Mouse (Mus musculus) E14TG2a.4 (cell line): Measurements from ENCODE around the gene Megf11.

Experiments used
- H3K27me3 ChIP-seq: 2 replicates; pipeline ENCODE4 v1.6.1; 2014; ENCODE audit warnings: low read length, control low read depth; ENCODE audit not compliant: insufficient read depth
- H3K36me3 ChIP-seq: 2 replicates; pipeline ENCODE4 v1.6.1; 2014; ENCODE audit warnings: low read length, control low read depth; ENCODE audit not compliant: insufficient read depth
- H3K4me1 ChIP-seq: replicated peaks from 2 replicates; pipeline ENCODE4 v1.6.1; 2014; ENCODE audit warnings: low read depth, low read length, control low read depth
- H3K4me3 ChIP-seq: replicated peaks from 2 replicates; pipeline ENCODE4 v1.5.1; 2014; ENCODE audit warnings: mild to moderate bottlenecking, low read length
- H3K9me3 ChIP-seq: 2 replicates; pipeline ENCODE4 v1.6.1; 2014; ENCODE audit warnings: low read length, control low read depth
- CTCF ChIP-seq: conservative IDR thresholded peaks from 2 replicates; pipeline ENCODE4 v1.5.1; 2014; ENCODE audit warnings: low read length
- NANOG ChIP-seq: IDR thresholded peaks from 2 replicates; pipeline ENCODE4 v1.6.1; 2014; ENCODE audit warnings: borderline replicate concordance, low read length, mixed read lengths
- POU5F1 ChIP-seq: IDR thresholded peaks from 2 replicates; pipeline ENCODE4 v1.6.1; 2014; ENCODE audit warnings: low read length, borderline replicate concordance

Gene Megf11

DNA sequence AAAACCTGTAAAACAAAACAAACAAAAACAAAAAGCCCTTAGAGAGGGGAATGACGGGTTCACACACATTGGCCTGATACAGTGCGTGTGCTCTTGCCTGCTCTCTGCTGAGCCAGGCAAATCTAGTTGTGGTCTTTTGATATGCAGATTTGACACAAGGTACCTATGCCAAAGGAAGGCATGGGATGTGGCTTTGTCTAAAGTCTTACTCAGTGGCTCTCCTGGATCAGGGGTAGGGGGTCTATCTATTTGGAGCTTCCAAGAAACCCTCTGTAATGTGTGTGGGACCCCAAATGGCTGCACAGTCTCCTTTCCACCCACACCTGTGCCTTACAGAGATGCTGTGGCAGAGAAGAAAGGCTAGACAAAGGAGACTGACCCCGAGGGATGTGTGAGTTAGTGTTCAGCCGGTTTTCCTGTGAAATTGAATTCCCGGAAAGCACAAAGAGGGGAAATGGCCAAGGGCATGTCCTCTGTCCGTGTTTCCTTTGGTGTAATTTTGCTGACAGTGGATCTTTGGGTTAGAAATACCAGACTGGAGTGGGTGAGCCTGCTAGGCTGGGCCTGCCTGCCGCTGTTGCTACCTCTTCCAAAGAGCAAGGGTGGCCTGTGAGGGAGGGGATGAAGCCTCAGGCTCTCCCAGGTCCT is 161.0 kb downstream of the Megf11 start:
- Histone ChIP-seq H3K4me3 (no peak overlapping the region; the same call in 1 of the 2 replicates), H3K36me3 (no peaks in the 10 kb centered on the region), H3K27me3 (peaks cover 2% of the 10 kb centered on the region; the same call in 1 of the 2 replicates), H3K4me1 (peaks cover 34% of the 10 kb centered on the region), H3K9me3 (no peaks in the 10 kb centered on the region)
- TF ChIP-seq POU5F1 = peak; percentile 63; the same call in 1 of the 2 replicates
- TF ChIP-seq CTCF = no peak
- no peak for TF ChIP-seq NANOG

- Histone ChIP-seq H3K4me3 (no peak overlapping the region), H3K27me3 (no peaks in the 10 kb centered on the region), H3K36me3 (no peaks in the 10 kb centered on the region), H3K9me3 (no peaks in the 10 kb centered on the region), H3K4me1 (peaks cover 53% of the 10 kb centered on the region)
- TF ChIP-seq NANOG (no peak), POU5F1 (no peak), CTCF (no peak)
These were observed 162.9 kb downstream of the Megf11 start for GRCm38 (mm10) chr9:64548332-64548731.

- no peak for TF ChIP-seq CTCF
- peaks cover 51% of the 10 kb centered on the region for H3K4me1 ChIP-seq
- H3K27me3 ChIP-seq = no peaks in the 10 kb centered on the region
- H3K36me3 ChIP-seq = no peaks in the 10 kb centered on the region
- no peak overlapping the region for H3K4me3 ChIP-seq
- H3K9me3 ChIP-seq = no peaks in the 10 kb centered on the region
These were observed 165.9 kb downstream of the Megf11 start for GRCm38 (mm10) chr9:64551307-64551706.

- no peaks in the 10 kb centered on the region for H3K9me3 ChIP-seq
- H3K4me1 ChIP-seq = peaks cover 43% of the 10 kb centered on the region
- H3K27me3 ChIP-seq = no peaks in the 10 kb centered on the region
- H3K4me3 ChIP-seq = no peak overlapping the region
- no peaks in the 10 kb centered on the region for H3K36me3 ChIP-seq
- TF ChIP-seq NANOG (no peak), CTCF (no peak), POU5F1 (no peak)
These were observed 166.6 kb downstream of the Megf11 start for GRCm38 (mm10) chr9:64552046-64552445.

DNA sequence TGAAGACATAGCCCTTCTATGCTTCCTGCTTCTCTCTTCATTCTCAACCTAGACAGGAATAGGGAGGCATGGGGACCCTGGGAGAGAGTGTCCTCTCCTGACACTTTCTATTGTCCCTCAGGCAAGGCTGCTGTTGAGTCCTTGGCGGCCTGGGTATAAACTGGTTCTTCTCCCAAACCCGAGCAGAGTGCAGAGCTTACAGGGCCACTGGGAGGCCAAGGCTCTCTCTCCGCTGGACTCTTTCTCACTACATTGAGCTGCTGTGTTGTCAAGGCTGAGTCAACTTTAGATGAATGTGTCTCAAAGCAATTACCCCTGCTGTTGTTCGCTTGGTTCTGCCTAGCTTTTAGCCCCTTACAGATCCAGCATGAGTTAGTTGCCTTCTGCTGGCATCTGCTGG is 168.0 kb downstream of the Megf11 start:
- no peaks in the 10 kb centered on the region for H3K9me3 ChIP-seq
- H3K27me3 ChIP-seq = no peaks in the 10 kb centered on the region
- no peak for TF ChIP-seq CTCF
- no peak for TF ChIP-seq POU5F1
- no peak for TF ChIP-seq NANOG
- H3K36me3 ChIP-seq = no peaks in the 10 kb centered on the region
- H3K4me3 ChIP-seq = no peak overlapping the region
- H3K4me1 ChIP-seq = peaks cover 35% of the 10 kb centered on the region

DNA sequence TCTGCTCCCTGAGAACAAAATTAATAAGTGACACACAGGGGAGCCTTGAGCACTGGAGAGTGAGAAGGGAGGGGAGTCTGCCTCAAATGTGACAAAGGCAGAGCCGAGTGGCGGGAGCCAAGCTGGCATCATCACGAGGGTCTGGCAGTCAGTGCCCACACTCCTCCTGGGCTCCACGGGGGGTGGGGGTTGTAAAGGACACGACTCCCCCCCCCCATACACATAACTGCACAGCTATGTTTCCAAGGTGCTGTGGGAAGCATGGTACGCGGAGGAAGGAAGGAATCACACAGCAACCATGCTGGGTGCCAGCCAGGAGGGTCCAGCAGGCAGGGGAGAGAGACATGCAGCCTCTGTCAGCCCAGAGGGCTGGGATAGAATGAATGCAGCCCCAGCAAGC is 170.2 kb downstream of the Megf11 start:
- Histone ChIP-seq H3K4me3 (no peak overlapping the region), H3K4me1 (peaks cover 32% of the 10 kb centered on the region), H3K27me3 (no peaks in the 10 kb centered on the region), H3K9me3 (no peaks in the 10 kb centered on the region), H3K36me3 (no peaks in the 10 kb centered on the region)
- TF ChIP-seq NANOG = no peak
- TF ChIP-seq CTCF = no peak
- no peak for TF ChIP-seq POU5F1

DNA sequence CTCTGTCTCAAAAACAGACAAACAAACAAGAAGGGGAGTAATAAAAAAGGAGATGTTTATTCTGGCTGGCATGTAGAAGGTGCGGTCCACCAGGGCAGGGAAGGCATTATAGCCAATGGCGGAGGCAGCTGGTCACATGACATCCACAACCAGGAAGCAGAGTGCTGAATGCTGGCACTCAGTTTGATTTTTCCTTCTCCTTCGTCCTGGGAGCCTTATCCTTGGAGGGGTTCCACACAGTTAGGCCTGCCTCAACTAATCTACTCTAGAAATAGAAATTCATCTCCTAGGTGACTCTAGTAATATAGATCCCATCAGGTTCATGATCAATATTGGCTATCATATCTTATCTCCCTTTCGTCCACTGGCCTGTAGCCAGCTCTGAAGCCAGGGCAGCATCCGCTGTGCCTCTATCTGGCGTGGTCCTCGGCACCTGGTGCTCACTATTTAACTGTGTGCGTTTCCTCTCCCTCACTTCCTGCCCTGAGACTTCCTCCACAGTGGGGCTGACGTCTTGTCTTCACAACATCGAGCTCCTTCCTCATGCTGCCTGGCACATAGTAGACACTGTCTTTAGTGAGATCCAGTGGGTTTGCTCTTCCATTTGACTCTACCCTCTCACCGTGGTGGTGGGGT is 171.8 kb downstream of the Megf11 start:
- Histone ChIP-seq H3K9me3 (no peaks in the 10 kb centered on the region), H3K36me3 (no peaks in the 10 kb centered on the region), H3K27me3 (no peaks in the 10 kb centered on the region), H3K4me1 (peaks cover 17% of the 10 kb centered on the region), H3K4me3 (no peak overlapping the region)
- TF ChIP-seq CTCF = no peak
- TF ChIP-seq NANOG = no peak
- no peak for TF ChIP-seq POU5F1

- peaks cover 10% of the 10 kb centered on the region for H3K4me1 ChIP-seq
- H3K36me3 ChIP-seq = no peaks in the 10 kb centered on the region
- no peak overlapping the region for H3K4me3 ChIP-seq
- H3K9me3 ChIP-seq = peaks cover 7% of the 10 kb centered on the region
- H3K27me3 ChIP-seq = no peaks in the 10 kb centered on the region
- TF ChIP-seq CTCF = no peak
- no peak for TF ChIP-seq NANOG
- no peak for TF ChIP-seq POU5F1
These were observed 172.6 kb downstream of the Megf11 start for GRCm38 (mm10) chr9:64557846-64558530.
